Mouse (Mus musculus): ENCODE data around the gene Zbtb5. TPM values are rescaled to one million over a fixed set of nuclear protein-coding genes. Genes with fewer than 3 reads are reported as not detected.
"Not testable (repeated sequence)": the region's sequence is repeated elsewhere in the genome, so short reads cannot be mapped to it uniquely, and the experiment has no call there.

Gene Zbtb5
- polyA plus RNA-seq, 1 experiment: 5.0 TPM

DNA sequence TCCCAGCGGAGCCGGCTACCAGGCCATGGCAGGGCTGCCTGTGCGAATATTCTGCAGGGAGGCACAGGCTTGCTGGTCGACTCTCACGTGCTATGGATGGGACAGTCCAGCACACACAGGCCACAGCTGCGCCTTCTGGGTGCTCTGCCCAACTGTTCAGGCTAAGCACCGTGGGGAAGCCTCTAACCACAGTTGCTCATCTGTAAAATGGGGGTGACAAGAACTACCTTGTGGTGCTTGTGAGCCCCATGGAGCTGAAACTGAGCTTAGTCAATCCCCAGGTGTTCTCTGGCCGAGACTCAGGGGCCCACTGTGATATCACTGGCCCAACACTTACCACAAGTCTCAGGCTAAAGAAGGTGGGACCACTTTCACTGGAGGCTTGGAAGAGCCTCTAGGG is 44.8 kb downstream of the Zbtb5 start:
- no peaks in the 10 kb centered on the region for H3K4me1 ChIP-seq (ENCODE audit: control insufficient read depth, insufficient read depth, insufficient read length, low read length)
- H3K27ac ChIP-seq (replicated peaks; ENCODE audit: low read depth, low read length): no peak overlapping the region
- no peak overlapping the region for H3K4me3 ChIP-seq (ENCODE audit: insufficient read depth, low read depth, low read length)

DNA sequence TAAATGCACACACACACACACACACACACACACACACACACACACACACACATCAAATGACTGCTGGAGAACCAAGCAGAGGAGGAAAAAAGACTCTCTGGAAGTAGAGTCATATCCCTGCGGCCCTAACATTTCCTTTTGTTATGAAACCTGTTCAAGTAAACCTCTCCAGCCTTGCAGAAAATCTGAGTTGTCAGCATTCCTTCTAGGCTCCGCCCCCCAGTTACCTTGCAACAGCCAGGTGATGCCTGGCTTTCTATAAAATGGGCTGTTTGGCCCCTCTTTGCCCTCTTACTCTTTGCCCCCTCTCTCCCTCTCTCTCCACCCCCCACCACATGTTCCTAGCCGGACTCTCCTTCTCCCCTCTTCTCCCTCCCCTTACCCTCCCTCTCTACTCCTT is 46.5 kb downstream of the Zbtb5 start:
- H3K4me3 ChIP-seq (ENCODE audit: insufficient read depth, low read depth, low read length): no peak overlapping the region
- H3K27ac ChIP-seq (replicated peaks; ENCODE audit: low read depth, low read length): no peak overlapping the region
- H3K4me1 ChIP-seq (ENCODE audit: control insufficient read depth, insufficient read depth, insufficient read length, low read length): no peaks in the 10 kb centered on the region

DNA sequence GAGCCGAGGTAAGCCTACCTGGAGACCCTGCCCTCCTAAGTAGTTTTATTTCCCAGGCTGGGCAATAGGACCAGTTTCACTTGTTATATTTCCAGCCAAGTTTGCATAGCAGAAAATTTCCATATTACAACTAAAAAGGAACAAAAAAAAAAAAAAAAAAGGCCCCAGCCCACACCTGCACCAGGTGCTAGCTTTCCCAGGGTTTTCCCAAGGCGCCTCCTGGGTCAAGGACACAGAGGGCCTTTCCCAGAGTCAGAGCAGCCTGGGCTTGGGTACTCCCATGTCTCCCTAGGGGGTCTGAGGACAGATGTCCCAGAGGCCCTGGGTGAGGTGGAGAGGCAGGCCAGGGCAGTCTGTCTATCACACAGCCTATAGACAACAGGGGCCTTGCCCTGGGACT is 47.0 kb downstream of the Zbtb5 start:
- Histone ChIP-seq H3K4me1 (ENCODE audit: control insufficient read depth, insufficient read depth, insufficient read length, low read length) (no peaks in the 10 kb centered on the region), H3K27ac (replicated peaks; ENCODE audit: low read depth, low read length) (no peak overlapping the region), H3K4me3 (ENCODE audit: insufficient read depth, low read depth, low read length) (no peak overlapping the region)

DNA sequence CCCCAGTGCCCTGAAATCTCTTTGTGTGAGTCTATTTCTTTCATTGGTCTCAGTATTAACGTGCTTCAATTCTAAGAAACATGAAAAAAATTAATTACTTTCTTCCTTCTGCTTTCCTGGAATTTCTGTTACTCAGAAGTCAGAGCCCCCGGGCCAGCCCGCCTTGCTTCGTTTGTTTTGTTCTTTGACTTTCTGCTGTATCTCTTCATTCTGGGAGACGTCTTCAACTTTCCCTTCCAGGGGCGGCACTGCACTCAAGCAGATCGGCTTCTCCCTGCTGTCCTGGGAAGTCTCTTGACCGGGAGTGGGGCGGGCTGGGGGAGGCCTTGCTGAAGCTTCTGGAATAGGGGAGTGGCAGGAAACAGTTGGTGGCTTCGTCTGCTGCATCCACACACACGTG is 49.1 kb downstream of the Zbtb5 start:
- no peak overlapping the region for H3K4me3 ChIP-seq (ENCODE audit: insufficient read depth, low read depth, low read length)
- H3K27ac ChIP-seq (replicated peaks; ENCODE audit: low read depth, low read length): no peak overlapping the region
- H3K4me1 ChIP-seq (ENCODE audit: control insufficient read depth, insufficient read depth, insufficient read length, low read length): no peaks in the 10 kb centered on the region

DNA sequence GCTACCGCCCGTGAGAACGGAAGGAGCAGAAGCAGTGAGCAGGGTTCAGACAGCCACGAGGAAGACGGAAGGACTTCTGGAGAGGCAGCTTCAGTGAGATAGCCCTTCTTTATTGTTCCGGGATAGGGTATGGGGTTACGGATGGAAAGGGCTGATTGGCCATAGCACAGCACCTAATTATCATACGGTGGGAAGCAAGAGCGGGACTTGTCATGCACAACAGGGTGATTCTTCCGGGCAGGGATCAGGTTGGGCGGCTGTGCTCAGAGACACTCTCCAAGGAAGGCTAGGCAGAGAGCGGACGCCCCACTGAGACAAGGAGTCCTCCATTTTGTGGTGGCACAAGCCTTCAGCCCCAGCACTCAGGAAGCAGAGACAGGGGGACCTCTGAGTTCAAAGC is 53.0 kb downstream of the Zbtb5 start:
- Histone ChIP-seq H3K4me1 (ENCODE audit: control insufficient read depth, insufficient read depth, insufficient read length, low read length) (no peaks in the 10 kb centered on the region), H3K4me3 (ENCODE audit: insufficient read depth, low read depth, low read length) (no peak overlapping the region), H3K27ac (replicated peaks; ENCODE audit: low read depth, low read length) (no peak overlapping the region)

DNA sequence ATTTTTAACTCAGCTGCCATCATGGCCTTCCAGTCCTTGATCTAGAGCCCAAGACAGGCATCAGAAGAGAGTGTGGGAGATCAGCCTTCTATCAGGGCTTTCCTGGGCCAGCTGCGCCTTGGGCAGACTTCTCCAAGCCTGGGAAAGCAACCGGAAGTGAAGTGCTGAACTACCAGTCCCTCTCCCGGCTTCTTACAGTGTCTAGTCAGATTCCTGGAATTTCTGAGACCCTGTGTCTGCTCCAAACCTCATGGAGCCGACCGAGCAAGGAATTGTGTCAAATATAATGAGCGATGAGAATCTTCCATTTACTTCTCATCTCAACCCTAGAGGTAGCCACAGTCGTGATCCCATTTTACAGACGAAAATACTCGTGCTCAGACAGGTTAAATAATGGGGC is 53.4 kb downstream of the Zbtb5 start:
- Histone ChIP-seq H3K27ac (replicated peaks; ENCODE audit: low read depth, low read length) (no peak overlapping the region), H3K4me1 (ENCODE audit: control insufficient read depth, insufficient read depth, insufficient read length, low read length) (no peaks in the 10 kb centered on the region), H3K4me3 (ENCODE audit: insufficient read depth, low read depth, low read length) (no peak overlapping the region)

DNA sequence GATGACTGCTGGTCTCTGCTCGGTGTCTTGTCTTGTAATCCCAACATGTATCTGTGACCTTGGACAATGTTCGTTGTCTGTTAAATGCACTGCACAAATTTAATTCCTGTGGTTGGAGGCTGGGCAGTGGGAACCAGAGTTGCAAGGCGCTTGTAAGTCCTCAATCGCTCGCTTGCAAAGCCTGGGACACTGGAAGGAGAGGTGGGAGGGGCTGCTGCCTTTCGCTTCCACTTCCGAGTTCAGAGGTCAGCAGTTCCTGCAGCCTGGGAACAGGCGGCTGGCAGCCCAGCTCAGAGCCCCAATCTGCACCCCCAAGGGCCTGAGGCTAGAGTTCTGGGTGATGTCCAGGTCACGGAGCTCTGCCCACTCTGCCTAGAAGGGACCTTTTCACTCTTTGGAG is 59.2 kb downstream of the Zbtb5 start:
- H3K27ac ChIP-seq (replicated peaks; ENCODE audit: low read depth, low read length): no peak overlapping the region
- H3K4me3 ChIP-seq (ENCODE audit: insufficient read depth, low read depth, low read length): no peak overlapping the region
- no peaks in the 10 kb centered on the region for H3K4me1 ChIP-seq (ENCODE audit: control insufficient read depth, insufficient read depth, insufficient read length, low read length)

DNA sequence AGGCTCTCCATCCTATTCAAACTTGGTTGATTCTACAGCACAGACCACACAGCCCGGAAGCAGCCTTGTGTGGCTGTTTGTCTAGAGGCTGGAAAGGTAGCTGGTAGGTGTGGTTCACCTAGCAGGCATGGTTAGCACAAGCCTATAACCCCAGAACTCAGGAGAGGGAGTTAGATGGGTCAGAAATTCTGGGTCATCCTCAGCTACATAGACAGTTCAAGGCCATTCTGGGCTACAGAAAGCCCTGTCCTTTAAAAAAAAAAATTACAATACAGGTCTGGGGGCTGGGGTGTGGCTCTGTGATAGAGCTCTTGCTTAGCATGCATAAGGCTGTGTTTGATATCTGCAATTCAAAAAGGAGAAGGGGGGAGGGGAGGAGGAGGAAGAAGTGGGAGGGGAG is 63.9 kb downstream of the Zbtb5 start:
- H3K4me3 ChIP-seq (ENCODE audit: insufficient read depth, low read depth, low read length): no peak overlapping the region
- H3K4me1 ChIP-seq (ENCODE audit: control insufficient read depth, insufficient read depth, insufficient read length, low read length): no peaks in the 10 kb centered on the region
- H3K27ac ChIP-seq (replicated peaks; ENCODE audit: low read depth, low read length): no peak overlapping the region

DNA sequence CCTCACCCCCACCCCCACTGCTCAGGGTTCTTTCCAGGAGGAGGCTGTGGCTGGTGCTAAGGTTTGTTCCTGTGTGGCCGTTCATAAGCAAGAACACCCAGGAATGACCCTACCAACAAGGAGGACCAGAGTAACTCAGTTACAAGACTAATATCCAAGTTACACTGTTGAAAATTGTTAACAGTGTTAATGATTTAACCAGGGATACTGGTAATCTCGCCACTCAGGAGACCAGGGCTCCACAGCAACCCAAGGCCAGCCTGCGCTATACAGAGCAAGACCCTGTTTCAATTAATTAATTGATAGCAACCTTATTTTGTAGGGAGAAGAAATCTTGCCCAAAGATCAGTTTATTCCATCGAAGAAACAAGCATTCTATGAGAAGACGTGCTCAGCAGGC is 64.7 kb downstream of the Zbtb5 start:
- Histone ChIP-seq H3K4me3 (ENCODE audit: insufficient read depth, low read depth, low read length) (no peak overlapping the region), H3K4me1 (ENCODE audit: control insufficient read depth, insufficient read depth, insufficient read length, low read length) (no peaks in the 10 kb centered on the region), H3K27ac (replicated peaks; ENCODE audit: low read depth, low read length) (no peak overlapping the region)

DNA sequence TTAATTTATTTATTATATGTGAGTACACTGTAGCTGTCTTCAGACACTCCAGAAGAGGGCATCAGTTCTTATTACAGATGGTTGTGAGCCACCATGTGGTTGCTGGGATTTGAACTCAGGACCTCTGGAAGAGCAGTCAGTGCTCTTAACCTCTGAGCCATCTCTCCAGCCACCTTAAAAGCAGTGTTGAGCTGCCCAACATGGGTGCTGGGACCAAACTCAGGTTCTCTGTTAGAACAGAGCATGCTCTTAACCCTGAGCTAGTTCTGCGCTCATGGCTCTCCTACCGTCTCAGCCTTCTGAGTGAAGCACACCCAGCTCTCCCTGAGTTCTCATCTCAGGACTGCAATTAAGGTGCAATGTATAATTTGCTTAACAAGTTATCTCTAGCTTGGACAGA is 66.1 kb downstream of the Zbtb5 start:
- not testable (repeated sequence) for H3K27ac ChIP-seq (replicated peaks; ENCODE audit: low read depth, low read length); H3K4me1 ChIP-seq (ENCODE audit: control insufficient read depth, insufficient read depth, insufficient read length, low read length); H3K4me3 ChIP-seq (ENCODE audit: insufficient read depth, low read depth, low read length)

DNA sequence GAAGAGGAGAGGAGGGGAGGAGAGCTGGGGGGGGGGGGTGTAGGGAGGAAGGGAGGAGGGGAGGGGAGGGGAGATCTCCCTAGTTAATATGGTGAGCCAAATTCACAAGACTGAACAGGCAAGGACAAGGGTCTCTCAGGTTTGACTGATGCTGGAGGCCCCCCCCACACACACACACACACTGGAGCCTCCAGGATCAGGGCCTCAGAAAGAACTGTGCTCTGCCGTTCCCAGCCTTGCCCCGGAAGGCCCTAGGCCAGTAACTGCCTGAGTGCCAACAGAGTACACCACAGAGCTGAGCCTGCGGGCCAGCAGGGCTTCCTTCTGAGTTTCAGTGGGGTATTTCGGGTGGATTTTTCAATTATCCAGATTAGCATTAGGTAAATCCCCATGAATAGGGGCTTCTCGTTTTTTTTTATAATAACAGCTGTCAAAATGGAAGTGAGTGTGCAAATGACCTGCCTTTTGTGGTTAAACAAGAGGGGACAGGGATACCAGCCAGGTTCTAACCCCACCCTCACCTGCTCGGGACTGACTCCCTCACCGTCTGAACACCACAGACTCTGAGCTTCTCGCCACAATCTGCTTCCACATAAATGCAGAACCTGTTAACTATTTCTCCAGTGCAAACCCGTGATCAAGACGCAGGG is 67.7 kb downstream of the Zbtb5 start:
- Histone ChIP-seq H3K4me3 (ENCODE audit: insufficient read depth, low read depth, low read length) (no peak overlapping the region), H3K4me1 (ENCODE audit: control insufficient read depth, insufficient read depth, insufficient read length, low read length) (no peaks in the 10 kb centered on the region), H3K27ac (replicated peaks; ENCODE audit: low read depth, low read length) (no peak overlapping the region)

DNA sequence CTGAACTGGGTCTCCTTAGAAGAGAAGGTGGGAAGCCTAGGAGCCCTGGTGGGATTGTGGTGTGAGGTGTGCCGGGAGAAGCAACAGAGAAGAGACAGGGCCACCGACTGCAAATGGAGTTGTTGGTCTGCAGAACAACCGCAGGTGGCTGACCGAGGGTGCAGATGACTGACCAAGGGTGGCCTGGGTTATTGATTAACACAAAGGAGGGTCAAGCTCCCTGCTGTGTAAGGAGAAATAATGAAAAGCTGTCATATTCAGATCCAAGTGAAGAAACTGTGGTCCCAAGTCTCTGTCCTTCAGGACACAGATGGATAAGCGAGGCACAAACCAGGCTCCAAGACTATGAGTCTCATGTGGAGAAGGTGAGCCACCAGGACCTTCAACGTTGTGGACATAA is 68.7 kb downstream of the Zbtb5 start:
- H3K4me1 ChIP-seq (ENCODE audit: control insufficient read depth, insufficient read depth, insufficient read length, low read length): no peaks in the 10 kb centered on the region
- no peak overlapping the region for H3K27ac ChIP-seq (replicated peaks; ENCODE audit: low read depth, low read length)
- H3K4me3 ChIP-seq (ENCODE audit: insufficient read depth, low read depth, low read length): no peak overlapping the region

DNA sequence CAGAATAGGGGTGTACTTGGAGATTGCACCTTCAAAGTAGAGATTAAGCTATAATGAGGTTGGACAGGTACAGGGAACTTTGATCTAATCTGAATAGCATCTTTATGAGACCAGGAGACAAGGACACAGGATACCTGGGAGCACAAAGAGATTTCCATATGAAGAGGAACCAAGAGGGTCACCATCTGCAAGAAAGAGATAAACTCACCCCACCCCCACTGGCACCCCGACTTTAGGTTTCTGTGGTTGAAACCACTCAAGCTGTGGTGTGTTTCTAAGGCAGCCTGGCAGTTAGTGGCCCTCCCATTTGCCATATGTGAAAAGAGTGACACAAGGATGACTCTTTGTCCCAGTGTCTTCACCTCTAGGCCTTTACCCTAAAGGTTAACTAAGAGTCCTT is 70.0 kb downstream of the Zbtb5 start:
- Histone ChIP-seq H3K4me1 (ENCODE audit: control insufficient read depth, insufficient read depth, insufficient read length, low read length) (no peaks in the 10 kb centered on the region), H3K4me3 (ENCODE audit: insufficient read depth, low read depth, low read length) (no peak overlapping the region), H3K27ac (replicated peaks; ENCODE audit: low read depth, low read length) (no peak overlapping the region)

Other genes starting within 250 kb of the Zbtb5 start
- gene Grhpr, start 31.0 kb downstream of the Zbtb5 start, polyA plus RNA-seq (2012; ENCODE audit: insufficient read depth, insufficient read length, missing spikeins): 50.3 and 55.8 TPM in 2 replicates
- 8.6 and 10.1 TPM in 2 replicates for gene Polr1e, start 6.2 kb upstream of the Zbtb5 start, polyA plus RNA-seq (2012; ENCODE audit: insufficient read depth, insufficient read length, missing spikeins)
- 1.1 TPM in 2 replicates for gene Fbxo10, start 72.2 kb upstream of the Zbtb5 start, polyA plus RNA-seq (2012; ENCODE audit: insufficient read depth, insufficient read length, missing spikeins)
- 316 and 377 TPM in 2 replicates for gene Tomm5, start 95.7 kb upstream of the Zbtb5 start, polyA plus RNA-seq (2012; ENCODE audit: insufficient read depth, insufficient read length, missing spikeins)
- not detected in 2 replicates for gene Frmpd1, start 172.5 kb upstream of the Zbtb5 start, polyA plus RNA-seq (2012; ENCODE audit: insufficient read depth, insufficient read length, missing spikeins)

All from brown adipose tissue, adult 24 weeks (tissue).